Mouse (Mus musculus) cerebellum, postnatal 10 days (tissue): ENCODE results near the gene Bcl2l15.
"Not testable (repeated sequence)": the region's sequence is repeated elsewhere in the genome, so short reads cannot be mapped to it uniquely, and the experiment has no call there.

Experiments used
- DNase-seq, 2 experiments: peaks; one replicate each; pipeline ENCODE4 v3.0.0; 2021; ENCODE audit warnings: mixed read lengths in 2 of 2

Bcl2l15 gene

GRCm38 (mm10) chr3:103834001-103834400, 1.6 kb downstream of the Bcl2l15 start:
- DNase-seq, result no peak

GRCm38 (mm10) chr3:103835272-103835950, 3.0 kb downstream of the Bcl2l15 start:
- no peak for DNase-seq

GRCm38 (mm10) chr3:103835951-103836310, 3.5 kb downstream of the Bcl2l15 start:
- peak; percentile 71 to 74 for DNase-seq

- DNase-seq, result no peak
These were observed 4.1 kb downstream of the Bcl2l15 start for GRCm38 (mm10) chr3:103836453-103836852.

- DNase-seq, result no peak
These were observed 7.3 kb downstream of the Bcl2l15 start for GRCm38 (mm10) chr3:103839711-103840110.

GRCm38 (mm10) chr3:103840195-103840594, 7.8 kb downstream of the Bcl2l15 start:
- not testable (repeated sequence) for DNase-seq

- not testable (repeated sequence) for DNase-seq
These were observed 8.5 kb downstream of the Bcl2l15 start for GRCm38 (mm10) chr3:103840946-103841345.

GRCm38 (mm10) chr3:103850644-103851363, 18.4 kb downstream of the Bcl2l15 start:
- peak; percentile 89 to 92 for DNase-seq

GRCm38 (mm10) chr3:103851481-103851880, 19.1 kb downstream of the Bcl2l15 start:
- peak; percentile 51 to 63 for DNase-seq

GRCm38 (mm10) chr3:103851882-103852281, 19.5 kb downstream of the Bcl2l15 start:
- peak; percentile 44 to 60 for DNase-seq

GRCm38 (mm10) chr3:103852565-103853299, 20.3 kb downstream of the Bcl2l15 start:
- DNase-seq, result peak; percentile 91 to 94

GRCm38 (mm10) chr3:103853804-103854203, 21.4 kb downstream of the Bcl2l15 start:
- DNase-seq, result peak; percentile 60 to 69

- DNase-seq, result peak; percentile 26 to 42
These were observed 24.8 kb downstream of the Bcl2l15 start for GRCm38 (mm10) chr3:103857036-103857805.

- no peak for DNase-seq
These were observed 25.7 kb downstream of the Bcl2l15 start for GRCm38 (mm10) chr3:103857977-103858563.

- DNase-seq, result no peak
These were observed 26.7 kb downstream of the Bcl2l15 start, which contains the start of gene Ptpn22 for GRCm38 (mm10) chr3:103858881-103859801. Gene Ptpn22, plus strand, starts transcription at chr3:103859795.

GRCm38 (mm10) chr3:103859851-103860391, 27.5 kb downstream of the Bcl2l15 start:
- DNase-seq, result no peak

- DNase-seq, result no peak
These were observed 30.4 kb downstream of the Bcl2l15 start for GRCm38 (mm10) chr3:103862721-103863220.

- DNase-seq, result no peak
These were observed 31.8 kb downstream of the Bcl2l15 start for GRCm38 (mm10) chr3:103864200-103864599.

GRCm38 (mm10) chr3:103867424-103867971, 35.1 kb downstream of the Bcl2l15 start:
- no peak for DNase-seq

- no peak for DNase-seq
These were observed 35.6 kb downstream of the Bcl2l15 start for GRCm38 (mm10) chr3:103868008-103868407.
